Mouse (Mus musculus) testis, adult 2 months (tissue): ENCODE results near the gene Chuk.
A peak's percentile ranks its signal among the peaks of the same experiment; 100 is the strongest.

Experiments
- CTCF ChIP-seq: fragments of 200-500 bp; IDR thresholded peaks from 2 replicates; pipeline ENCODE4 v1.5.1; 2012; ENCODE audit warnings: low read depth, mild to moderate bottlenecking, inconsistent platforms, low read length, moderate library complexity; ENCODE audit not compliant: control insufficient read depth, insufficient read depth, insufficient replicate concordance
- POLR2A ChIP-seq: fragments of 200-500 bp; IDR thresholded peaks from 2 replicates; pipeline ENCODE4 v1.6.1; 2012; ENCODE audit warnings: low read depth, mild to moderate bottlenecking, inconsistent platforms, low read length, moderate library complexity; ENCODE audit not compliant: control insufficient read depth

- no peak for TF ChIP-seq CTCF
- TF ChIP-seq POLR2A: peak; percentile 68
Observed at GRCm38 (mm10) chr19:44106831-44107660, at the start of gene Chuk.
